8 mouse cellular contexts compared by ENCODE assay signal in genomic region chr13:52976510-52977220, GRCm38 (mm10). TPM values are rescaled to one million over a fixed set of nuclear protein-coding genes. Genes with fewer than 3 reads are reported as not detected.
DNase-seq lines count a peak whose midpoint lies in the region; ATAC-seq and TF ChIP-seq lines count a peak whose summit lies in the region.

No protein-coding gene starts in this region.

- dilution Hi-C loops in CH12.LX (cut with MboI; ENCODE audit: extremely low pct_ligation_motif_present, extremely low pct_unique_long_range_greater_than_20kb, low sequenced_read_pairs), result no loop called here

- peak; percentile 59 for DNase-seq in 3134 (ENCODE audit: extremely low read depth, insufficient read length, low spot score)
- DNase-seq in CH12.LX (ENCODE audit: extremely low read depth), result peak; percentile 37
- peak; percentile 62 for DNase-seq in lung, postnatal 10 days
- DNase-seq in spleen, postnatal 36 days (ENCODE audit: low spot score in 2 of 2), result no peak
- DNase-seq in thymus, adult 2 months, result no peak

- H3K27me3 ChIP-seq in CH12.LX (replicated peaks), result no peaks in the 10 kb centered on the region
- no peaks in the 10 kb centered on the region for H3K27me3 ChIP-seq in embryonic facial prominence, embryonic 15.5 days
- peaks cover 2% of the 10 kb centered on the region; the same call in 1 of the 2 replicates for H3K27me3 ChIP-seq in hindbrain, embryonic 12.5 days
- no peaks in the 10 kb centered on the region for H3K27me3 ChIP-seq in stomach, embryonic 16.5 days (ENCODE audit: control insufficient read depth, insufficient read depth, low read length)
- peaks cover 15% of the 10 kb centered on the region for H3K27me3 ChIP-seq in thymus, adult 2 months (ENCODE audit: control insufficient read depth, insufficient read depth, low read length)

- TF ChIP-seq EP300 in CH12.LX (IDR thresholded peaks at IDR 0.05; ENCODE audit: low read length), result no peak; the same call in 1 of the 2 replicates

- no peak for ATAC-seq in embryonic facial prominence, embryonic 15.5 days (ENCODE audit: insufficient number of reproducible peaks, low FRiP score, low TSS enrichment, low read depth)
- no peak for ATAC-seq in hindbrain, embryonic 12.5 days (ENCODE audit: low FRiP score)
- ATAC-seq in stomach, embryonic 16.5 days (ENCODE audit: insufficient read depth, low FRiP score), result no peak

- H3K9ac ChIP-seq in CH12.LX (ENCODE audit: insufficient read depth, low read depth), result peak overlapping the region; percentile 90
- no peak overlapping the region for H3K9ac ChIP-seq in embryonic facial prominence, embryonic 15.5 days
- H3K9ac ChIP-seq in hindbrain, embryonic 12.5 days, result peak overlapping the region; percentile 35
- H3K9ac ChIP-seq in stomach, embryonic 16.5 days (ENCODE audit: low read length), result no peak overlapping the region

- peak overlapping the region; percentile 10 to 76 (median 74) for H3K4me3 ChIP-seq in CH12.LX (replicated peaks in 1 of 3; ENCODE audit: low read depth in 2 of 3, low read length in 2 of 3, poor library complexity in 1 of 3)
- 0 out of 2 replicates have a peak overlapping the region, but pooled peaks have one; percentile 7 for H3K4me3 ChIP-seq in embryonic facial prominence, embryonic 15.5 days (replicated peaks)
- peak overlapping the region; percentile 2 for H3K4me3 ChIP-seq in hindbrain, embryonic 12.5 days
- H3K4me3 ChIP-seq in stomach, embryonic 16.5 days (replicated peaks; ENCODE audit: low read length), result no peak overlapping the region
- H3K4me3 ChIP-seq in thymus, adult 2 months (ENCODE audit: control insufficient read depth, insufficient read depth, low read length), result no peak overlapping the region

- peak overlapping the region; percentile 58 for H3K4me2 ChIP-seq in CH12.LX (ENCODE audit: insufficient read depth, low read depth, poor library complexity, severe bottlenecking)
- peak overlapping the region; percentile 94 for H3K4me2 ChIP-seq in embryonic facial prominence, embryonic 15.5 days (replicated peaks)
- H3K4me2 ChIP-seq in hindbrain, embryonic 12.5 days (replicated peaks), result peak overlapping the region; percentile 94
- H3K4me2 ChIP-seq in stomach, embryonic 16.5 days (ENCODE audit: low read depth, low read length), result peak overlapping the region; percentile 19

- no peaks in the 10 kb centered on the region for H3K9me3 ChIP-seq in CH12.LX (replicated peaks; ENCODE audit: low read length)
- no peaks in the 10 kb centered on the region for H3K9me3 ChIP-seq in embryonic facial prominence, embryonic 15.5 days (replicated peaks)
- H3K9me3 ChIP-seq in hindbrain, embryonic 12.5 days (replicated peaks), result no peaks in the 10 kb centered on the region
- no peaks in the 10 kb centered on the region for H3K9me3 ChIP-seq in stomach, embryonic 16.5 days (replicated peaks; ENCODE audit: control insufficient read depth, low read length)

- peaks cover 19 to 62% of the 10 kb centered on the region in 2 experiments for H3K4me1 ChIP-seq in CH12.LX (ENCODE audit: control insufficient read depth in 1 of 2, insufficient read depth in 2 of 2)
- peaks cover 38% of the 10 kb centered on the region for H3K4me1 ChIP-seq in embryonic facial prominence, embryonic 15.5 days
- H3K4me1 ChIP-seq in hindbrain, embryonic 12.5 days, result peaks cover 27% of the 10 kb centered on the region
- peaks cover 27% of the 10 kb centered on the region for H3K4me1 ChIP-seq in stomach, embryonic 16.5 days (ENCODE audit: control insufficient read depth, insufficient read depth, low read length)
- H3K4me1 ChIP-seq in thymus, adult 2 months (replicated peaks; ENCODE audit: control insufficient read depth, insufficient read depth, low read length), result peaks cover 18% of the 10 kb centered on the region

- peaks cover 8 to 42% of the 10 kb centered on the region in 2 experiments for H3K36me3 ChIP-seq in CH12.LX (replicated peaks in 1 of 2; ENCODE audit: control insufficient read depth in 1 of 2, insufficient read depth in 1 of 2, low read length in 1 of 2)
- no peaks in the 10 kb centered on the region for H3K36me3 ChIP-seq in embryonic facial prominence, embryonic 15.5 days
- H3K36me3 ChIP-seq in hindbrain, embryonic 12.5 days, result no peaks in the 10 kb centered on the region
- H3K36me3 ChIP-seq in stomach, embryonic 16.5 days (ENCODE audit: control insufficient read depth, insufficient read depth, low read length), result no peaks in the 10 kb centered on the region
- no peaks in the 10 kb centered on the region for H3K36me3 ChIP-seq in thymus, adult 2 months (ENCODE audit: control insufficient read depth, insufficient read depth, low read length)

- TF ChIP-seq POLR2A in CH12.LX (IDR thresholded peaks at IDR 0.05; ENCODE audit: low read depth, low read length), result no peak
- no peak for TF ChIP-seq POLR2A in thymus, adult 2 months (IDR thresholded peaks at IDR 0.05; ENCODE audit: control insufficient read depth, extremely low read depth, insufficient read depth, low read length, poor library complexity)

- TF ChIP-seq RAD21 in CH12.LX (IDR thresholded peaks at IDR 0.05; ENCODE audit: low read depth, low read length), result no peak

- no peak for TF ChIP-seq CTCF in CH12.LX (conservative IDR thresholded peaks at IDR 0.05 in 1 of 2, IDR thresholded peaks at IDR 0.05 in 1 of 2; ENCODE audit: low read depth in 2 of 2, low read length in 2 of 2)
- no peak for TF ChIP-seq CTCF in thymus, adult 2 months (IDR thresholded peaks at IDR 0.05; ENCODE audit: borderline replicate concordance, control insufficient read depth, extremely low read depth, insufficient read depth, low read length, poor library complexity)

- H3K79me2 ChIP-seq in CH12.LX (replicated peaks; ENCODE audit: control insufficient read depth, extremely low read depth, insufficient read depth, poor library complexity, severe bottlenecking), result peaks cover 85% of the 10 kb centered on the region

- in situ Hi-C loops in CH12.LX (cut with MboI; ENCODE audit: low pct_ligation_motif_present, low pct_unique_long_range_greater_than_20kb, low sequenced_read_pairs), result loop anchor here (10.0 to 25.0 kb wide), 2 partner anchors 122 to 1139 kb away; partner anchors contain the start of gene Gadd45g

- 26% methylated on average over 16 of the region's 16 CpGs for WGBS in embryonic facial prominence, embryonic 15.5 days
- WGBS in hindbrain, embryonic 12.5 days, result 27% methylated on average over 16 of the region's 16 CpGs
- WGBS in stomach, embryonic 16.5 days, result 56% methylated on average over 16 of the region's 16 CpGs
- WGBS in thymus, adult 2 months, result 84% methylated on average over 16 of the region's 16 CpGs

- peak overlapping the region; percentile 76 for H3K27ac ChIP-seq in CH12.LX (ENCODE audit: insufficient read depth, low read depth)
- no peak overlapping the region for H3K27ac ChIP-seq in embryonic facial prominence, embryonic 15.5 days (replicated peaks)
- 0 out of 2 replicates have a peak overlapping the region, but pooled peaks have one; percentile 9 for H3K27ac ChIP-seq in hindbrain, embryonic 12.5 days
- peak overlapping the region; percentile 26; the same call in 1 of the 2 replicates for H3K27ac ChIP-seq in stomach, embryonic 16.5 days (ENCODE audit: low read length)
- no peak overlapping the region for H3K27ac ChIP-seq in thymus, adult 2 months (ENCODE audit: control insufficient read depth, insufficient read depth, low read length)

TF ChIP-seq in CH12.LX, 34 proteins besides CTCF, POLR2A, EP300 and RAD21:
- no peak; the same call in 1 of the 2 replicates for TF ChIP-seq BHLHE40 (IDR thresholded peaks at IDR 0.05; ENCODE audit: low read depth, low read length)
- no peak for TF ChIP-seq RCOR1 (conservative IDR thresholded peaks at IDR 0.05; ENCODE audit: low read depth, low read length)
- TF ChIP-seq MAFK (IDR thresholded peaks at IDR 0.05; ENCODE audit: insufficient replicate concordance, low read length), result no peak
- TF ChIP-seq UBTF (IDR thresholded peaks at IDR 0.05; ENCODE audit: low read depth, low read length), result 0 out of 2 replicates have a peak, but pooled peaks have one; percentile 60
- TF ChIP-seq ETS1 (conservative IDR thresholded peaks at IDR 0.05; ENCODE audit: low read depth, low read length), result no peak
- no peak for TF ChIP-seq ZNF384 (IDR thresholded peaks at IDR 0.05; ENCODE audit: low read depth, low read length)
- TF ChIP-seq JUND (conservative IDR thresholded peaks at IDR 0.05; ENCODE audit: low read depth, low read length), result 0 out of 2 replicates have a peak, but pooled peaks have one; percentile 5
- no peak for TF ChIP-seq IRF4 (IDR thresholded peaks at IDR 0.05; ENCODE audit: low read depth, low read length)
- TF ChIP-seq MAZ (IDR thresholded peaks at IDR 0.05; ENCODE audit: low read depth, low read length), result no peak
- no peak for TF ChIP-seq NELFE (IDR thresholded peaks at IDR 0.05; ENCODE audit: low read depth, low read length)
- TF ChIP-seq TBP (conservative IDR thresholded peaks at IDR 0.05; ENCODE audit: low read depth, low read length), result no peak
- TF ChIP-seq CHD2 (IDR thresholded peaks at IDR 0.05; ENCODE audit: low read length), result no peak
- TF ChIP-seq PAX5 (IDR thresholded peaks at IDR 0.05; ENCODE audit: low read length), result no peak
- TF ChIP-seq USF1 (IDR thresholded peaks at IDR 0.05; ENCODE audit: low read depth, low read length), result no peak
- TF ChIP-seq MYC (IDR thresholded peaks at IDR 0.05; ENCODE audit: low read depth, low read length), result no peak
- TF ChIP-seq HCFC1 (IDR thresholded peaks at IDR 0.05; ENCODE audit: low read depth, low read length), result no peak
- no peak for TF ChIP-seq GABPA (IDR thresholded peaks at IDR 0.05; ENCODE audit: insufficient replicate concordance, low read depth, low read length)

RNA-seq across cellular contexts. Expression of gene Nfil3, which starts 4.2 kb away (rescaled TPM):
- total RNA-seq in CH12.LX (2012; rRNA removed), result 24.4 and 30.0 TPM in 2 replicates
- total RNA-seq in CH12.LX (2014; rRNA removed), result 23.5 and 27.8 TPM in 2 replicates
- 34.5 and 34.6 TPM in 2 replicates for polyA plus RNA-seq in CH12.LX (2012; ENCODE audit: insufficient read length, low read depth)
- polyA plus RNA-seq in embryonic facial prominence, embryonic 15.5 days (2015; fragmentation: Nextera tagmentation; extraction: Ambion mirVana), result 42.2 and 43.5 TPM in 2 replicates
- 39.6 and 44.7 TPM in 2 replicates for polyA plus RNA-seq in hindbrain, embryonic 12.5 days (2016; fragmentation: Nextera tagmentation; extraction: Ambion mirVana)
- polyA plus RNA-seq in stomach, embryonic 16.5 days (2015; fragmentation: Nextera tagmentation; extraction: Ambion mirVana), result 31.6 and 31.8 TPM in 2 replicates
- 2.5 and 2.9 TPM in 2 replicates for polyA plus RNA-seq in thymus, adult 2 months (2012; rRNA removed)

RNA-seq across cellular contexts. Expression of gene Auh, which starts 47.2 kb away (rescaled TPM):
- total RNA-seq in CH12.LX (2012; rRNA removed), result 59.6 and 74.1 TPM in 2 replicates
- total RNA-seq in CH12.LX (2014; rRNA removed), result 68.5 and 74.6 TPM in 2 replicates
- 191 and 193 TPM in 2 replicates for polyA plus RNA-seq in CH12.LX (2012; ENCODE audit: insufficient read length, low read depth)
- 46.5 and 48.2 TPM in 2 replicates for polyA plus RNA-seq in embryonic facial prominence, embryonic 15.5 days (2015; fragmentation: Nextera tagmentation; extraction: Ambion mirVana)
- polyA plus RNA-seq in hindbrain, embryonic 12.5 days (2016; fragmentation: Nextera tagmentation; extraction: Ambion mirVana), result 47.7 and 50.6 TPM in 2 replicates
- 43.8 and 46.9 TPM in 2 replicates for polyA plus RNA-seq in stomach, embryonic 16.5 days (2015; fragmentation: Nextera tagmentation; extraction: Ambion mirVana)
- 47.8 and 48.5 TPM in 2 replicates for polyA plus RNA-seq in thymus, adult 2 months (2012; rRNA removed)

Comparison
In these comparisons a context has a peak if more than half of its experiments do, and no peak if none do; other contexts are left out.
1. DNase-seq: peak in 3134 (single experiment), CH12.LX (single experiment) and lung, postnatal 10 days (single experiment); none in spleen, postnatal 36 days (0 of 2) and thymus, adult 2 months (single experiment).
2. H3K27ac ChIP-seq: peak in CH12.LX (single experiment), hindbrain, embryonic 12.5 days (single experiment) and stomach, embryonic 16.5 days (single experiment); none in embryonic facial prominence, embryonic 15.5 days (single experiment) and thymus, adult 2 months (single experiment).
3. H3K4me2 ChIP-seq: peak in every context shown above with its lines; median percentile 94 in embryonic facial prominence, embryonic 15.5 days; 94 in hindbrain, embryonic 12.5 days; 58 in CH12.LX; 19 in stomach, embryonic 16.5 days.
4. H3K4me3 ChIP-seq: peak in CH12.LX (3 of 3), embryonic facial prominence, embryonic 15.5 days (single experiment) and hindbrain, embryonic 12.5 days (single experiment); none in stomach, embryonic 16.5 days (single experiment) and thymus, adult 2 months (single experiment).
5. H3K9ac ChIP-seq: peak in CH12.LX (single experiment) and hindbrain, embryonic 12.5 days (single experiment); none in embryonic facial prominence, embryonic 15.5 days (single experiment) and stomach, embryonic 16.5 days (single experiment).